Mouse (Mus musculus) heart, embryonic 11.5 days (tissue): ENCODE measurements around the gene Ncbp3. TPM values are rescaled to one million over a fixed set of nuclear protein-coding genes. Genes with fewer than 3 reads are reported as not detected.

Experiments used
- ATAC-seq: fragments of 200-750 bp; cut with Nextera tagmentation; replicated peaks from 2 replicates; pipeline ENCODE4 v1.8.0; 2017; ENCODE audit warnings: moderate library complexity; ENCODE audit not compliant: insufficient number of reproducible peaks, low FRiP score, low TSS enrichment
- H3K27ac ChIP-seq: fragments of 300-500 bp; sonication (generic); 2 replicates; pipeline ENCODE4 v1.5.1; 2014; ENCODE audit warnings: mild to moderate bottlenecking, low read depth, low read length
- H3K27me3 ChIP-seq: fragments of 300-500 bp; sonication (generic); 2 replicates; pipeline ENCODE4 v1.6.1; 2014; ENCODE audit warnings: mild to moderate bottlenecking, low read length, mixed read lengths; ENCODE audit not compliant: control insufficient read depth, insufficient read depth
- H3K36me3 ChIP-seq: fragments of 300-500 bp; sonication (generic); 2 replicates; pipeline ENCODE4 v1.6.1; 2014; ENCODE audit warnings: mild to moderate bottlenecking, low read length, moderate library complexity, mixed read lengths; ENCODE audit not compliant: control insufficient read depth, insufficient read depth
- H3K4me1 ChIP-seq: fragments of 300-500 bp; sonication (generic); 2 replicates; pipeline ENCODE4 v1.6.1; 2014; ENCODE audit warnings: low read length; ENCODE audit not compliant: control insufficient read depth, insufficient read depth
- H3K4me2 ChIP-seq: fragments of 300-500 bp; sonication (generic); 2 replicates; pipeline ENCODE4 v1.6.1; 2014; ENCODE audit warnings: mild to moderate bottlenecking, moderate library complexity
- H3K4me3 ChIP-seq: fragments of 300-500 bp; sonication (generic); 2 replicates; pipeline ENCODE4 v1.5.1; 2014; ENCODE audit warnings: low read depth, low read length
- H3K9ac ChIP-seq: fragments of 300-500 bp; sonication (generic); 2 replicates; pipeline ENCODE4 v1.6.1; 2014; ENCODE audit warnings: mild to moderate bottlenecking, low read depth, low read length, moderate library complexity
- H3K9me3 ChIP-seq: fragments of 300-500 bp; sonication (generic); replicated peaks from 2 replicates; pipeline ENCODE4 v1.6.1; 2016; ENCODE audit warnings: low read length; ENCODE audit not compliant: control insufficient read depth
- WGBS: fragments of 180-500 bp; shearing (Covaris S2); extraction: QIAGEN DNeasy Blood & Tissue Kit; methylation state at CpG from one replicate; pipeline ENCODE4 v1.1.7; 2014; ENCODE audit not compliant: insufficient replicate concordance; 5-methylcytosine and 5-hydroxymethylcytosine counted together
- polyA plus RNA-seq: library from polyadenylated mRNA; unstranded; fragments of >200 nt; fragmentation: Nextera tagmentation; extraction: Ambion mirVana; gene quantifications from 2 replicates; pipeline ENCODE4 v1.2.1, GENCODE M21; 2014

The Ncbp3 gene
- polyA plus RNA-seq, 1 experiment from 2014 or later = 9.6 TPM

DNA sequence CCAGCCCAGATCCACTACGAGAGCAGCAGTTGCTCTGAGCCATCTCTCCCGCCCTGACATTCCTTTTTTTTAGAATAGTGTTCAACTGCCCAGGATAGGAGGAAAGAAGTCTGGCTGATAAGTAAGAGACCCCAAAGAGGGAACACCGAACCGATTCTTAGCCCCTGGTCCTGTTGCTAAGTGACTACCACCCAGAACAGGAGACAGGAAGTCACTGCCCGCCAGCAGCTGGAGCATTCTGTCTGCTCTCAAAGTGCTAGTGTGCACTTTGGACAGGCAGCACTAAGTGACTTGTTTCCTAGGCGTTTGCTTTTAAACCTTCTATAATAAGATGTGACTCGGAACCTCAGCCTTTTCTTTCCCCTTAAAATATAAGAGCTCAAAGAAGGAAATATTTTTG lies 37.8 kb downstream of the Ncbp3 start:
- no peak for ATAC-seq
- no peak overlapping the region for H3K4me2 ChIP-seq

DNA sequence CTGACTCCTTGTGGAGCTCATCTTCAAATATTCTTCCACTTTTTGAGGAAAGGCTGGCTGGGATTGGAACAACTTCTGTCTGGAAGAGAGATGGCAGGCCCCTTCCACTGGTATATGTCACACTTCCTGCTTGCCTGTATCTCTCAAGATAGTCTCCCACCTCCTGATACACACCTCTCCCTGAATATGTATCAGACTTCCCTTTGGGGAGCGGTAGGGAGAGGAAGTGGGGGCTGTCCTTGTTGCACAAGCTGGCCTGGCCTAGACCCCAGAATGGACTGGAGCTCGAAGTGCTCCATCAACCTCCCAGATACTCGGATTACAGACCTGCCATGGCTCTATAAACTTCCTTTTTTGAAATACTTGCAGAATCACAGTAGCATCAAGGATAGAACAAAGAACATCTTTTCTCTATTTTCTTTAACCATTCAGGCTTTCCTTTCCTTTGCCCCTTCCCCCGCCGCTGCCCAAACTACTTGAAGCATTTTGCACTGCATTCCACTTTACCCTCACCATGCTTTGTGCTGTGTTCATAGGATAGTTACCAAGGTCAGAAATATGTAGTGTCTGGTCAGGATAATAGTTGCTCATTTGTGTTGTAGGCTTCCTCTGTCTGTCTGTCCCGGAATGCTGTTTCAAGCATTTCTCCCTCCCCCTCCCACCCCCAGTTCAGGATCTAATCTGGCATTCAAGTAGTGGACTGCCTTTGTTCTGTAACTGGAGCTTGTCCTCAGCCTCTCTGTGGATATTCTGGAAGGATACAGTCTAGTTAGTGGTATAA lies 40.3 kb downstream of the Ncbp3 start:
- no peak for ATAC-seq
- H3K4me1 ChIP-seq = peaks cover 14% of the 10 kb centered on the region
- H3K9ac ChIP-seq = no peak overlapping the region
- H3K4me2 ChIP-seq = no peak overlapping the region
- H3K27me3 ChIP-seq = no peaks in the 10 kb centered on the region
- WGBS = 59% methylated on average over 6 of the region's 6 CpGs
- no peaks in the 10 kb centered on the region for H3K36me3 ChIP-seq
- H3K9me3 ChIP-seq = no peaks in the 10 kb centered on the region
- H3K27ac ChIP-seq = peak overlapping the region; percentile 50; the same call in 1 of the 2 replicates
- H3K4me3 ChIP-seq = no peak overlapping the region

More for the DNA sequence above, 37.8 kb downstream of the Ncbp3 start:
- Histone ChIP-seq H3K27me3 (no peaks in the 10 kb centered on the region), H3K9ac (no peak overlapping the region), H3K27ac (peak overlapping the region; percentile 70; the same call in 1 of the 2 replicates), H3K9me3 (no peaks in the 10 kb centered on the region), H3K4me1 (peaks cover 14% of the 10 kb centered on the region), H3K36me3 (peaks cover 6% of the 10 kb centered on the region; the same call in 1 of the 2 replicates), H3K4me3 (no peak overlapping the region)
- 40% methylated on average over 7 of the region's 7 CpGs for WGBS

DNA sequence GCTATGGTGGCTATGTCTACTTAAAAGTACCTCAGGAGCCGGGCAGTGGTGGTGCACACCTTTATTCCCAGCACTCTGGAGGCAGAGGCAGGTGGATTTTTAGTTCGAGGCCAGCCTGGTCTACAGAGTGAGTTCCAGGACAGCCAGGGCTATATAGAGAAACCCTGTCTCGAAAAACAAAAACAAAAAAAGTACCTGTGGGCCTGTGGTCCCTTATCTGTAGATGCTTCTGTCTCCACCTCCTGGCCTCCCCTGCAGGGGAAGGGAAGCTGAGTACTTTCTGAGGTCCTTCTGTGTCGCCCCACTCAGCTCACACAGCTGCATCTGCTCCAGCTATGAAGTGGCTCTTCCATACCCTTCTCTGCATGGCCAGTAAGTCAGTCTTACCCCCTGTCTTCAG lies 42.7 kb downstream of the Ncbp3 start, which contains the start of gene Itgae:
Gene Itgae (plus strand): TSS at position 301 of the 400 bp plus-strand sequence.
- Histone ChIP-seq H3K4me3 (no peak within 1 kb of the TSS), H3K9ac (no peak within 1 kb of the TSS), H3K4me1 (peaks cover 14% of the 10 kb centered on the region), H3K36me3 (no peaks in the 10 kb centered on the region), H3K27ac (no peak within 1 kb of the TSS), H3K9me3 (no peaks in the 10 kb centered on the region), H3K4me2 (no peak within 1 kb of the TSS), H3K27me3 (no peaks in the 10 kb centered on the region)
- no peak for ATAC-seq
- 68% methylated on average over 4 of the region's 4 CpGs for WGBS

- Histone ChIP-seq H3K36me3 (no peaks in the 10 kb centered on the region), H3K9me3 (no peaks in the 10 kb centered on the region), H3K27ac (no peak overlapping the region), H3K4me2 (no peak overlapping the region), H3K27me3 (no peaks in the 10 kb centered on the region), H3K4me1 (peaks cover 14% of the 10 kb centered on the region), H3K9ac (no peak overlapping the region), H3K4me3 (no peak overlapping the region)
- ATAC-seq = no peak
- 82% methylated on average over 2 of the region's 2 CpGs for WGBS
Measured at GRCm38 (mm10) chr11:73090826-73091225, 43.2 kb downstream of the Ncbp3 start.

GRCm38 (mm10) chr11:73092057-73092456 lies 44.5 kb downstream of the Ncbp3 start:
- peaks cover 14% of the 10 kb centered on the region for H3K4me1 ChIP-seq
- H3K27me3 ChIP-seq = no peaks in the 10 kb centered on the region
- WGBS = 76% methylated on average over 4 of the region's 4 CpGs
- H3K4me3 ChIP-seq = no peak overlapping the region
- H3K4me2 ChIP-seq = no peak overlapping the region
- H3K36me3 ChIP-seq = no peaks in the 10 kb centered on the region
- no peak for ATAC-seq
- H3K27ac ChIP-seq = no peak overlapping the region
- H3K9ac ChIP-seq = no peak overlapping the region
- no peaks in the 10 kb centered on the region for H3K9me3 ChIP-seq

DNA sequence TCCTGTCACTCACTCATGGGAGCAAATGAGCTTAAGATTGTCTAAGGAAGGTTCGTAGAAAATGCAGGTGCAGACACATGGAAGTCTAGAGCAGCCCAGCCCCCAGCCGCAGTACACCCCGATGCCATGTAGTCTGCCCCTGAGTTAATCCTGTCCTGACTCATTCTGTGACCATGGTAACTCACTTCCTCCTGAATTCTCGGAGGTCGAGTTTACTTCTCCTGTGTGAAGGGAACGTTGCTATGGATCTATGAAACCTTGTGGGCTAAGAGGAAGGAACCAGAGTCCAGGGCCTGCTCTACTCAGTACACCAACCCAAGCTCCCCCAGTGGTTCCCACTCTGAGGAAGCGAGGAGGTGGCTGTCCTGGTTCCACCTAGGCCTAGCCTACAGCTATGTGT lies 45.3 kb downstream of the Ncbp3 start:
- Histone ChIP-seq H3K36me3 (no peaks in the 10 kb centered on the region), H3K4me1 (peaks cover 8% of the 10 kb centered on the region), H3K27ac (no peak overlapping the region), H3K27me3 (no peaks in the 10 kb centered on the region), H3K4me2 (no peak overlapping the region), H3K9ac (no peak overlapping the region), H3K4me3 (no peak overlapping the region), H3K9me3 (no peaks in the 10 kb centered on the region)
- 67% methylated on average over 7 of the region's 7 CpGs for WGBS
- no peak for ATAC-seq

DNA sequence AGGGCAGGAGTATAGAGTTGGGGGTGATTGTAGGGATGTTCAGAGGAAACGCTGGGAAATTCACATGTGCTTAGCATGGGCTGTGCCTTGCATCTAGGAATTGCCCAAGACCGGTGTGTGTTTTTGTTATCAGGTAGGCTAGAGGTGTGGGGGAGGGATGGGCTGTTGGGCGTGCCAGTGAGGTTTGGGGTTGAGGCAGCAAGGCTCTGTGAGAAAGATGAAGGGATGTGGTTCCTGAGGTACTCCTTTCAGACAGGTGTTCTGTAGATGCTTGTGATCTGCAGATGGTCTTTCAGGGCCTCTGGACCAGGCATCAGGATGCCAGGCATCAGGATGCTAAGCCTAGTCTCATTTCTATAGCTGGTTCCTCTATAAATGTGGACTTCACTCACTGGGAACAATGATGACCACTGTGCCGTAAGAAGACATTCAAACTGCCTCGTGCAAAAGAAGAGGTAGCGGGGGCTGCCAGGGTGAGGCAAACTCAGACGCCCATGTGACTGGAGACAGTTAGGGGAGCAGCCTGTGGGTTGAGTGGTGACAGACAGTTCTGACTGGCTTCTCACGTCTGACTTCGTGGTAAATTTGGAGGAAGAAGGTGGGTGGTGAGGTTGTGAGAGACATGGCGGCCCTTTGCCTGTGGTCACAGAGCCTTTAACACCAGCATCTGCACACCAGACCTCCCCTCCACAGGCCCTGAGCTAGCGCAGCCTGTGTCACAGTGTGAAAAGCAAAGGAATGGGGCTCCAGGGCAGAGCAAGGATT lies 46.8 kb downstream of the Ncbp3 start:
- Histone ChIP-seq H3K9ac (no peak overlapping the region), H3K9me3 (no peaks in the 10 kb centered on the region), H3K27me3 (no peaks in the 10 kb centered on the region), H3K4me1 (no peaks in the 10 kb centered on the region; the same call in 1 of the 2 replicates), H3K27ac (no peak overlapping the region), H3K4me3 (no peak overlapping the region), H3K36me3 (no peaks in the 10 kb centered on the region), H3K4me2 (no peak overlapping the region)
- WGBS = 60% methylated on average over 11 of the region's 11 CpGs
- ATAC-seq = no peak

DNA sequence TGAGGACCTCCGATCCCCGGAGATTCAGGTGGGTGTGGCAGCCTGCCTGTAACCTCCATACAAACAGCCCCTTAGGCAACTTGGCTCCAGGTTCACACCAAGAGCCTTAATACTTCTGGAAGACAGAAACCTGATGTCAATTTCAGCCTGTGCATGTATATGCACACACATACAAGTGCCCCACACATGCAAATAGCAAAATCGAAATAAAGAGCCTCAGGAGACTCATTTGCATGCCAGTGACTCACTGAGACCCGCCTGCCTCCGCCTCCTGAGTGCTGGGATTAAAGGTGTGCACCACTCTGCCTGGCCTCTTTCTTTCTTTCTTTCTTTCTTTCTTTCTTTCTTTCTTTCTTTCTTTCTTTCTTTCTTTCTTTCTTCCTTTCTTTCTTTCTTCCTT lies 51.3 kb downstream of the Ncbp3 start:
- Histone ChIP-seq H3K27ac (no peak overlapping the region), H3K27me3 (no peaks in the 10 kb centered on the region), H3K36me3 (no peaks in the 10 kb centered on the region), H3K9me3 (no peaks in the 10 kb centered on the region), H3K9ac (no peak overlapping the region), H3K4me2 (no peak overlapping the region), H3K4me3 (no peak overlapping the region), H3K4me1 (no peaks in the 10 kb centered on the region; the same call in 1 of the 2 replicates)
- no peak for ATAC-seq
- 69% methylated on average over 5 of the region's 5 CpGs for WGBS
